Mouse (Mus musculus): ENCODE measurements at regions not wholly inside any gene's neighbourhood (a gene's known extent, or its start where the extent isn't known, plus 50 kb on each side); places are given as distances from the start of the nearest gene placed in this dataset.
A peak's percentile ranks its signal among the peaks of the same experiment; 100 is the strongest.

DNA sequence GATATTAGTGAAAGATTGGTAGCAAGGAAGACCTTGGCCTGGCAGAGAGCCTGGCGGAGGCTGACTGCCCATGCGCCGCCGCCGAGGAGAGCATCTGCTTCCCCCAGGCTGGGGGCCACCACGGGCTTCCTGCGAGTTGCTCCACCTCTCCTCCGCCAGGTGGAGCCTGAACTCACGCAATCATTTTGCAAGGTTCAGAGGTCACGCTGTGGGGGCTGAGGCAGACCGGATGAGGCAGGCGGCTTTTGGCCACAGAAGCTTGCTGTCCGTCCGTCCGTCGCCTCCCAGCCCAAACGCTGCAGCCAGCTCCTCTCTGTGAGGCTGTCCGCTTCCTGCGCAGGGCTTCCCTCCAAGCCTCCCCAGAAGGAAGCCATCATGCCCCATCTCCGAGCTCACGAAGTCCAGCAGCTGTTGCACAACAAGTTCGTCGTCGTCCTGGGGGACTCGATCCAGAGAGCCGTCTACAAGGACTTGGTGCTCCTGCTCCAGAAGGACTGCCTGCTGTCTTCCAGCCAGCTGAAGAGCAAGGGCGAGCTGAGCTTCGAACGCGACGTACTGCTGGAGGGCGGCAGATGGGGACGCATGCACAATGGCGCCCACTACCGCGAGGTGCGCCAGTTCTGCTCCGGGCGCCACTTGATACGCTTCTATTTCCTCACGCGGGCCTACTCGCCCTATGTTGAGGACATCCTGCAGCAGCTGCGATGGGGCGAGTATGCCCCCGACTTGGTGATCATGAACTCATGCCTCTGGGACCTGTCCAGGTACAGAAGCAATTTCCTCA, 269.3 kb upstream of the Erbb4 start:
- no peak for DNase-seq (ENCODE audit: low read depth)

DNA sequence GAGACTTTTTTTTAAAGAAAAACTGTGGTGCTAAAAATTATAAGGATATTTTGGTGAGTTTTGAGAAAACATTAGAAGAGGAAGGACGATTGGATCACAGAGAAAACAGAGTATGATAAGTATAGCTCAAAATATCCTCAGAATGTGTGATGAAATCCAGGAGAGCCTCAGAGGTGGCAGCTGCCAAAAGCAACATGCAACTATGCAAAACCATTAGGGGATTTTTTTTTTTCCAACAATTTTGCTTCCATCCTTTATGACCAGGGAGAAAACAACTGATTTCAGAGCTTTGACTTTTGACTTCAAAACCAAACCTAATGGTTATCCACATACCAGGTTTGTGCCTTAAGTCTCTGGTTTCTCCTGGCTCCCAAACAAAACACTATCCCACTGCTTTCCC, 267.4 kb upstream of the Erbb4 start:
- peak; percentile 60 for DNase-seq (ENCODE audit: low read depth)

DNA sequence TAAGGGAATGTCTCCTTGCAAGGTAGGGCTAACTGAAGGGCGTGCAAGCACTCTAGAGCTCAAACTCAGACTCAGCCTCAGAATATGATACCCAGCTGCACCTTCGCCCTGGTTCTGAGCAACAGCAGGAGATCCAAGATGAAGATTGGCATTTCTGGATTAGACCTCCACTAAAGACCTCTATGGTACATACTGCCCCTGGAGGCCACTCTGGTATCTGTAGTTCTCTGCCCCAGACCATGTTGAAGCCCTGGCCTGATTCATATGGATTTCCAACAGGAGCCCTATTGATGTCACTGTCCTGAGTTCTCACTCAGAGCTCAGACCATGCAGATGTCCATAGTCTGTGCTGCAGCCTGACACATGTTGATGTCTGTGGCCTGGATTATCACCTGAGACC, 262.2 kb upstream of the Erbb4 start:
- no peak for DNase-seq (ENCODE audit: low read depth)

DNA sequence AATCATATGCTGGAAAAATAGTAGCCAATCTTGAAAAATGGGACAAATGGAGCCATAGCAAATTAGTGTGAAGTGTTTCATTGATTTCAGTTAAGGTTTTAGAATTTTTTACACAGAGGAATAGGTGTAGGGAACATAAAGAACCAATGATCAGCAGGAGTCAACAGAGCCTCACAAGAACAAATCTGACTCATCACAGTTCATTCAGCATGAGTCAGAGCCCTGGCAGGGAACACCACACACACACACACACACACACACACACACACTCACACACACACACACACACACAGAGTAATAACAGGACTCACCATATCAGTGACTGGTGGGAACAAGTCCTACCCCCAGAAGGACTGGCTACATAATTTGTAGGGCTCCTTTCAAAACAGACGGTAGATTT, 259.7 kb upstream of the Erbb4 start:
- peak; percentile 81 for DNase-seq (ENCODE audit: low read depth)

GRCm38 (mm10) chr1:69364069-69364468, 256.2 kb upstream of the Erbb4 start:
- no peak for DNase-seq (ENCODE audit: low read depth)

DNA sequence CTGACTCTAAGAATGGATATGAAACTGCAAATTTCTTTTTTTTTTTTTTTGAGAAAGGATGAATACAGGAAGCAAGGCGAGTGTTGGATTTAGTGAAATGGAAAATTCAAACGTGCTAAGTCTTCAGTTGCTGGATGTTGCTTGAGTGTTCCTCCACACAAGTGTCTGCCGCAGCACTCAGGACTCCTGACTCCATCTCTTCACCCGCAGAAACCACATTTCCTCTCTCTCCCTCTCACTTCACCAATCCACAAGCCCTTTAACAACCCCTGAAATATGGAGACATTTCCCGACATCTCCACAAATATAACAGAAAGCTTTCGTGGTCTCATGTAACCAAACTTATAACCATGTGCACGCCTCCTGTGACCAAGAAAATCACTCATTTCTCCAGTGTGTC, 249.7 kb upstream of the Erbb4 start:
- DNase-seq (ENCODE audit: low read depth): no peak

GRCm38 (mm10) chr1:69350417-69350816, 242.6 kb upstream of the Erbb4 start:
- DNase-seq (ENCODE audit: low read depth): no peak

GRCm38 (mm10) chr1:69349826-69350225, 242.0 kb upstream of the Erbb4 start:
- no peak for DNase-seq (ENCODE audit: low read depth)

DNA sequence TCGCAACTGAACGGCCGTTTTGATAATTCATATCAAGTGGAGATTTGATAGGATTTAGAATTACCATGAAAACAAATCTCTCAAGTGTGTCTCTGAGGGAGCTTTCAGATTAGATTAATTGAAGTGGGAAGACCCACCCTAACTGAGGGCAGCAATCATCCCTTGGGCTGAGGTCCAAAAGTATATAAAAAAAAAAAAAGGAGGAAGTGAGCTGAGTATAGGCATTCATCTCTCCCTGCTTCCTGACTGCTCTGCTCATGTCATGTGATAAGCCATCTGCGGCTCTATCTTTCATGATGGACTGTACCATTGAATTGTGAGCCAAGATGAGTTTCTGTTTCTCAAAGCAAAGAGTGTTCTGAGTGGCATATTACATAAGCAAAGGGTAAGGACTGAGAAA, 234.2 kb upstream of the Erbb4 start:
- no peak for DNase-seq (ENCODE audit: low read depth)

DNA sequence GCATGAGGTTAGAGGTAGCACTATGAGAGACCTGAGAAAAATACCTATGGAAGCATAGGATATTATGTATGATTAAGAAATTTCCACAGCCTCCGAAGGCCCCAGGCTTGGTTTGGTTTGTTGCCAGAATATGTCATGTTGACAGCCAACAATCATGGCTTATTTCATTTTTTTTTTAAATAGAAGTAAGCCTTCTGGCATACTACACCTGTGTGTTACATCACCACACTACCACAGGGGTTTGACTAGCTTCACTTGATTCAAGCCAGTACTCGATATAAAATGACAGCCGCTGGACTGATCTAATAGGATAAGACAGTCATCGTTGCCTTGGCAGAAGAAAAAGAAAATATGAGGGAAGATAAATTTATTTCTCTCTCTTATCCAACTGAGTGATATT, 232.6 kb upstream of the Erbb4 start:
- peak; percentile 5 for DNase-seq (ENCODE audit: low read depth)

- peak; percentile 75 for DNase-seq (ENCODE audit: low read depth)
These were observed 223.8 kb upstream of the Erbb4 start for GRCm38 (mm10) chr1:69331418-69332254.

DNA sequence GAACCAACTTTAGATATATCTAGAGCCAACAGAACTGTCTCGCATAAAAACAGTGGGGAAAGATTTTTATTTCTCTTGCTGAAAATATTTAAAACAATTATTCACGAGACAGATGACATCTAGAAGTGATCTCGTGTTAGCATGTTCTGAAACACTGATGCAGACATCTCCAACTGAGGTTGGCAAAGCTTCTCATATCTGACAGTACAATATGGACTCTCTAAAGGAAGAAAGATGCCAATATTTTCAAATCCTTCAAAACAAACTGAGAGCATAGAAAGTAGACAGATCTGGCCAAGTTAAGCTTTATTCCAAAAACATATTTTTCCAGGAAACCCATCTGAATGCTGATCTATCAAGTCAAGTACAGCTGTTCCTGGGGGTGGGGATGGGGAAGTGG, 221.5 kb upstream of the Erbb4 start:
- no peak for DNase-seq (ENCODE audit: low read depth)

GRCm38 (mm10) chr1:69326711-69327110, 218.9 kb upstream of the Erbb4 start:
- DNase-seq (ENCODE audit: low read depth): no peak

GRCm38 (mm10) chr1:69319526-69319925, 211.7 kb upstream of the Erbb4 start:
- DNase-seq (ENCODE audit: low read depth): no peak

DNA sequence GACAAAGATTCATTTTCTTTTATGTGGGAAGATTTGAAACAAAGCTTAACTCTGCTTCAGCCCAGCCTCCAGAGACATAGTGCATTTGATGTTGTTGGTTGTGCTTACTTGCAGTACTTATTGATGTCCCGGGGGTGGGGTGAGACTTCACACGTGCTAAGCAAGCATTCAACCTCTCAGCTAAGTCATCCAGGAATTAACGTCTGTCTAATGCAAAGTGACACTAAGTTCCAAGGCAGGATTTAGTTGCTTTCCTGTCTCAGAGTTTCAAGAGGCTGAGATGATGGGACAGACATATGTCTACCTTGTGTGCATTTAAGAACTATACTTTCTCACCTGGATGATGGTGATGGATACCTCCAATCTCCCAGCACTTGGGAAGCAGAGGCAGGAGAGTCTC, 189.0 kb upstream of the Erbb4 start:
- no peak for DNase-seq (ENCODE audit: low read depth)

- no peak for DNase-seq (ENCODE audit: low read depth)
These were observed 183.5 kb upstream of the Erbb4 start for GRCm38 (mm10) chr1:69291329-69291728.

DNA sequence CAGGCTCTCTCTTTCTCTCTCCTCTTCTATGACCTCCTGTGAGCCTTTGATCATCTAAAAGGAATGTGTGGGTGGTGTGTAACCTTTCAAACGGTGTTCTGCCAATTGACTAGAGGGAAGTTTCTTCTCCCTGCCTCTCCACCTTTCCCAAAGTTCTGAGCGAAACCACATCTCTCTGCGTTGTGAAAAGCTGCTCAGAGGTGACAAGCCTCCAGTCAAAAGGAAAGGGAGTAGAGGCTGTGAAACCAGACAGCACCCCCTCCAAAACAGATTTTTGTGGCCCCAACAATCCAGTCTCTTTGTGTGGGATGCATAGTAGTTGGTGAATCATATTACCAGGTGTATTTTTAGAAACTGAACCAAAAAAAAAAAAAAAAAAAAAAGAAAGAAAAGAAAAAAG, 178.5 kb upstream of the Erbb4 start:
- DNase-seq (ENCODE audit: low read depth): no peak

DNA sequence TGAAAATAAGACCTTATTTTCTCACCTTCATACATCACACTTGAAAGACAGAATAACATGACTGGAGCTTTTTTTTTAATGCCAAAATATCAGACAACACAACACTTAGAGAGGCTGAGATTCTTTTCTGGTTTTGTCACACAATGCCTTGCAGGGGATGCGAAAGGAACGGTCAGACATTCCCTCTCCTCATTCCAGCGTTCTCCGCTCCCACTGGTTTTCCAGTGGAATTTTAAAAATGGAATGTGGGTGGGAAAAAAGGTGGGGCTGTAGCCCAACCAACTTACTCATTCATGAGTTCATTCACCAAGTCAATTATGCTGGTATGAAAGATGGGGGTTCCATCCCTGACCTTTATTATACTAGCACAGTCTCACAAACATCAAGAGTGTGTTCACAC, 169.6 kb upstream of the Erbb4 start:
- DNase-seq (ENCODE audit: low read depth): peak; percentile 28

GRCm38 (mm10) chr1:69247691-69248090, 139.8 kb upstream of the Erbb4 start:
- DNase-seq (ENCODE audit: low read depth): no peak

DNA sequence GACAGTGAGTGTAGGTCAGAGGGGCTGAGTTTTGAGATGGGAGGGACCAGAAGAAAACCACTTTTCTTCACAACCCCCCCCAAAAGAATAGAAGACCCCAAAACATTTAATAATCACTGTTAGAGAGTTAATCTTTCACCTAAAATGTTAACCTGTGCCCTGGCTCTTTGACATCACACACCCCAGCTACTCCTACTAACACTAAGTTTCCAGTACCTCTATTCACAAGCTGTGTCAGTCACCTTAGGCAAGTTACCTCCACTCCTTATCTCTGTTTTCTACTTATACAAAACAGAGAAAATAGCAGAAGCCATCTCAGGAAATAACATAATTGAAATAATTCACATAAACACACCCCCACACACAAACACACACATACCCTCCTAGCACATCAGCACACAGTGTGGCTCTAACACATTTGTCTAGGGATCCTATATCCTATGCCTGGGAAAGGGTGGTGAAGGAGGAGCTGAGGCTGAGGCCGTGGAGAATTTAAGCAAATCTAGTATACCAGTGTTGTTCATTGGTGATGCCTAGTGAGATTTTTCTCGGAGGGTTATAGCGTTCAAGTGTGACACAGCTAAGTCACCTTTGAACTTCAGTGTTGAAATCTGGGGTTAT, 134.5 kb upstream of the Erbb4 start:
- no peak for DNase-seq (ENCODE audit: low read depth)

GRCm38 (mm10) chr1:69241502-69242214, 133.8 kb upstream of the Erbb4 start:
- peak; percentile 84 for DNase-seq (ENCODE audit: low read depth)

DNA sequence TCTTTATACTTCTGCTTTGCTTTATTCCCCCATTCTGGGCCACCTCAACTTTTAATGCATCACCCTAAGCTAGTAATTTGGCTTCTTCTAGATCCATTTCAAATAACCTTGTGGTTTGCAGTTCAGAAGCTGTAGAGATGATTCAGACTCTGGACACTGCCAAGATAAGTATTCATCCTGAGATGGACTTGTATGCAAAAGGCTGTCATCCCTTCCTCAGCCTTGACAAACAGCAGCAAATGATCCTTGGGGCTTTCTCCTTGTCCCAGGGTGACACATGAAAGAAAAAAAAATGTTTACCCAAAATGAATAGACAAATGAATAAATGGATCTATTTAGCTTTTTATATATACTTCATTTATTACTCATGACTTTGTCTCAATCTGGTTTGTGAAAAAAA, 120.0 kb upstream of the Erbb4 start:
- peak; percentile 12 for DNase-seq (ENCODE audit: low read depth)
